Mouse (Mus musculus): ENCODE results near the gene Phf24.
"Not testable (repeated sequence)": the region's sequence is repeated elsewhere in the genome, so short reads cannot be mapped to it uniquely, and the experiment has no call there.

Phf24 gene

DNA sequence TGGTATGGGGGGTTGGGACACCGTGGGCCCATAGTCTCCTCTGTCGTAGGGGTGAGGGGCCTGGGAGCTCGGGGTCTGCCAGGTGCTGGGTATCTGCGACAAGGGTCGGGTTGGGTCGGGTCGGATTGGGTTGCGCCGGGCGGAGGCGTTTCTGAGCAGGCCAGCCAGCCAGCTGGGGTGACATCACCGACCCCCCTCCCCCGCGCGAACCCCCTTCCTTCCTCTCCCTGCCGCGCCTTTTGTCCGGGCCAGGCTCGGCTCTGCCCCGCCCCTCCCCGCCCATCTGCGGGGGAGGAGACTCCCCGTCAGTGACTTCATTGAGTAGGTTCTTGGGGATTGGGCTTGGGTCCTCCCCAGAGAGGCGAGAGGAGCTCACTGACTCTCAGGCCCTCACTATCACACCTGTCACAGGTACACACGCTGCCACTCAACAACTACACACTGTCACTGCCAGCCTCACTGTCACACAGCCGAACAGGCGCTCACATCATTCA lies 33.7 kb downstream of the Phf24 start:
- peak; percentile 91 for DNase-seq (ENCODE audit: low read depth, low spot score)

DNA sequence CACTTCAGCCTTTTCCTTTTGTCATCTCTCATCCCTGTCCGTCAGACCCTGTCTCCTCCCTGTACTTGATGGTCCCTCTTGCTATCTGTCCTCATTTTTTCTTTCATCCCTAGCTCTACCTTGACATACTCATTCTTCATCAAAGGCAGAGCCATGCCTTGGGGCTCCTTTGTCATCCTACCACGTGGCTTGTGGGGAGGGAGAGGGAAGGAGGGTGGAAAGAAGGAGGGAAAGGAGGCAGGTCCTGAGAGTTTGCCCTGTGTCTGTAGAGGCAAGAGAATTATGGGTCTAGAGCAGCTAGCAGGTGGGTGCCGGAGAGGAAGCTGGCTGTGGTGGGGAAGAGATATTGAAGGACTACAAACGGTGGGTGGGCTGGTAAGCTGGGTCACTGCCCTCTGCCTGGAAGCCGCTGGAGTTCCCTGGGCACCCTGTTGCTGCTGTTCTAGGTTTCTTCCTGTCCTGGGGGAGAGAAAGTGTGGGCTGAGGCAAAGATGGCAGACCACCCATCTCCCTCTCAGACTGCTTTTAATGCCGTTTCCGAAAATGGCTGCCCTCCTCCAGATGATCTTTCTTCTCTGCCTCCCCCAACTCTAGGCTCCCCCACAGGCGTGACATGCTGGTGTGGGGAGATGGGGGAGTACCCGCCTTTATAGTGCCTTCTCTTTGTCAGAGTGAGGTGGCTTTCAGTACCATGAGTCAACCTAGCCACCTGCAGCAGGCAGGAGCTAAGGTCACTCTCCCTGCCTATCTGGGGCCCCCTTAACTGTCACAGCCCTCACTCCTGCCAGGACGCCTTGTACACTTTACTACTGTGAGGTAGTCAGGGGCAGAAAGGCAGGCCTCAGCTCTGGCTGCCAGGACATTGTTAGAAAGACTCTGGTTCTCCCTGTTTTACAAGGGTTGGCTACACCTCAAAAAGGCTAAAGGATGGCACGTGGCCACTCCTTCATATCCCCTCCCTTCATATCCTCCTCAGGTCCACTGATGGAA lies 35.0 kb downstream of the Phf24 start:
- no peak for DNase-seq (ENCODE audit: low read depth, low spot score)

DNA sequence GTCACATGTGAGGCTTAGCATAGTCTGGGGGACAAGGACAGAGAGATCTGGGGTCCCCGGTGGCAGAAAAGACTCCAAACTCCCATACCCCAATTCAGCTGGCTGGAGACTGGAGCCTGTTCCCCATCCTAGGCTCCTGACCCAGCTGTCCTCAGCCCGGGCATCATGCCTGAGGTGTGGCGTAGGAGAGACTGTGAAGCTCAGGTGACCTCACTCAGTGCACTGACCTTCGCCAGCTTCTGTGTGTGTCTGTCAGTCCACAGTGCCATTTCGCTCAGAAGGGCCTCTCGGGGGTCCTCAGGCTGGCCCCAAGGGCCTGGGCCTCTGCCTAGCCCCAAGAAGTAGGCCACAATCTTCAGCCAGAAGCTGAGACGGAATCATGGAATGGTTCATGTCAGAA lies 36.1 kb downstream of the Phf24 start:
- no peak for DNase-seq (ENCODE audit: low read depth, low spot score)

DNA sequence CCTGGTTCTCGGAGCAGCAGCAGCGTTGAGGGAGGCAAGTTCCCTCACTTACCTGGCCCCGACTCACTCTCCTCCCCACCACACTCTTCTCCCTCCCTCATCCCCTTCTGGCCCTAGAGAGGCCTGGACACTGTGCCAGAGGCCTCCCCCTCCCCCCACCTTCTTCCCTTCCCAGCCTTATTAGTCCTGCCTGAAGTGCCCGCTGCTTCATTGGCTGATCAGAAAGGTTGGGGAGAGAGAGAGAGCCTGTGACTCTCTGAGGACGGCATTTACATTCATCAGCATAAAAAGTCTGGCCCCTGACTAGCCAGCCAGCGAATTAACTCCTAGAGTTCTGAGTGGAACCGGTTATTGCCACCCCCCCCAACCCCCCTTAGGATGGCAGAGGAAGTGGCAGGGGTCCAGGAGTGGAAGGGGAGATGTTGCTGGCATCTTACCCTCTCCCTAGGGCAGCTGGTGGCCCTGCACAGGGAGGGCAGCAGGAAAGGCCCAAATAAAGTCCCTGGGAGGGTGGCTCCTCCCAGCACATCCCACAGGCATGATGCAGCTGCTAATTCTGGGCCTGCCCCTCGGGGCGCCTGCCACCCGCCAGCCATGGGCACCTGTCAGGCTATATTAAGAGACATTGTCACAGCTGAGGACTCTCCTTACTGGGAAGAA lies 37.1 kb downstream of the Phf24 start:
- no peak for DNase-seq (ENCODE audit: low read depth, low spot score)

DNA sequence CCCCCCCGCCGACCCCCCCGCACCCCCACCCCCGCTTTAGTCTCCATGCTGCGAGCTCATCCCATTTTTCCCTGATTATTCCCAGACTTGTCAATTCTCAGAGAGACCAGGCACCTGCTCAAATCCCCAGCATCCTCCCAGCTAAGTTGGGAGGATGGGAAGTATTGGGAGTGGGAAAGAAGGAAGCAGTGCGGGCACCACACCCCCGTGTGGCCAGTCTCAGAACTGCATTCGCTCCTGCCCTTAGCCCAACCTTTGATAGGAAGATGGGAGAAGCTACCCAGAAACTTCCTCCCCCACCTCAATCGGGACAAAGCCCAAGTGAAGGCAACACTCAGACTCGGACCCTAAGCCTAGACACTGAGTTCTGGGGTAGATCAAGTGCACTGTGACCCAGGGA lies 37.8 kb downstream of the Phf24 start:
- DNase-seq (ENCODE audit: low read depth, low spot score) = no peak

DNA sequence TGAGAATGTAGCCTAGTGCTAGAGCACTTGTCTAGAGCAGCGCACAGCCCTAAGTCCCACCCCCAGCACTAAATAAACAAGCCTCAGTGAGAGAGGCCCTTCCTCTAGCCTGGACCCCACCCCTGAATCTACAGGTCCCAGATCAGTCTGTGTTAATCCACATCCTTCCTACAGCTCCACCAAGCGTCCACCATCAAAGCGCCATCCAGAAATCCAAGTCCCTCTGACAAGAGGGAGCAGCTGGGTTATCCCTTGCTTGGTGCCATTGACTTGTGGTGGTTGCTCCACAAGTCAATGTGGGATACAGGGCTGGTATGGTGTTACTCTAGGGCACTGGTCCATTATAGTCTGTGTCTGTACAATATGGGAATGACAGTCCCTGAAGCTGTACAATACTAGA lies 38.7 kb downstream of the Phf24 start:
- DNase-seq (ENCODE audit: low read depth, low spot score) = no peak

DNA sequence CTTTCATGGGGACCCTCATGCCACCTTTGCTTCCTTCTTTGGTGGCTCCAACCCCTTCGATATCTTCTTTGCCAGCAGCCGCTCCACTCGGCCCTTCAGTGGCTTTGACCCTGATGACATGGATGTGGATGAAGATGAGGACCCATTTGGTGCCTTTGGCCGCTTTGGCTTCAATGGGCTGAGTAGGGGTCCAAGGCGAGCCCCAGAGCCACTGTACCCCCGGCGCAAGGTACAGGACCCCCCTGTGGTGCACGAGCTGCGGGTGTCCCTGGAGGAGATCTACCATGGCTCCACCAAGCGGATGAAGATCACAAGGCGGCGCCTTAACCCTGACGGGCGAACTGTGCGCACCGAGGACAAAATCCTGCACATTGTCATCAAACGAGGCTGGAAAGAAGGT lies 40.1 kb downstream of the Phf24 start:
- DNase-seq (ENCODE audit: low read depth, low spot score) = no peak

DNA sequence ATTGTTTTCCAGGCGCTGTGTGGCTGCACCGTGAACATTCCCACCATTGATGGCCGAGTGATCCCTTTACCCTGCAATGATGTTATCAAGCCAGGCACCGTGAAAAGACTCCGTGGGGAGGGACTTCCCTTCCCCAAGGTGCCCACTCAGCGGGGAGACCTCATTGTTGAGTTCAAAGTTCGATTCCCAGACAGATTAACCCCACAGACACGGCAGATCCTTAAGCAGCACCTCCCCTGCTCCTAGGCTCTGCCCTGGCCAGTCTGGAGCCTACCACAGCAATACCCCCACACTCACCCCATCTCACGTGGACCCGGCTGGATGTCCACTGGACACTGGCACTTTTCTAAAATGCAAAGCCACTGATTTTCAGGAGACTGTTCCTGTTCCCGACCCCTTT lies 40.8 kb downstream of the Phf24 start:
- no peak for DNase-seq (ENCODE audit: low read depth, low spot score)

DNA sequence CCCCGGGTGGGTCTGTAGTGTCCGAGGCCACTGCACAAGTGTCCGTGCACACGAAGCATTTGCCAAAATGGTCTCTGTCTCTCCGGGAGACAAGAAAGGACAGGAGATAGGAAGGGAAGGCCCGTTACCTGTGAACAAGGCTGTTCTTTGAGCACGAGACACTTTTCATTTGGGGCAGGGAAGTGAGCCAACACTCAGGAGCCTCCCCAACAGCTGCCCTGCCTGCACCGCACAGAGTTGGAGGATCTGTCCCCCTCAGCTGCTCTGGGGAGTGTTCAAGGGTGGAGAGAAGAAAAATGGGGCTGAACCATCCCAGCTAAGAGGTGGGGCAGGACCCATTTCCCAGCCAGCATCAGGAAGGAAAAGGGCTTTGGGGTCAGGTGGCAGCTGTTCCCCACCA lies 41.5 kb downstream of the Phf24 start:
- DNase-seq (ENCODE audit: low read depth, low spot score) = no peak

DNA sequence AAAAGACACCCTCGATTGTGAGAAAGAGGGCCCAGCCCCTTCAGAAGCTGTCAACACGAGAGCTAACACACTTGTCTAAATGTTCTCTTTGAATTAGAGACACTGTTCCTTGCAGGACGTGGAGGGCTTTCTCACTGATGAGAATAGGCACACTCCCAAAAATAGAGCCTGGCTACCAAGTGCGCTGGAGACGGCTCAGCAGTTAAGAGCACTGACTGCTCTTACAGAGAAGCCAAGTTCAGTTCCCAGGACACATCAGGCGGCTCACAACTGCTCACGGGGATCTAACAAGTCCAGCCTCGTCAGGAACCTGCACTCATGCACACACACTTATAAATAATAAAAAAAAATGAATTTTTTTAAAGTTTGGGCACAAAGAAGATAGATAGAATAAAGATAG lies 42.5 kb downstream of the Phf24 start:
- DNase-seq (ENCODE audit: low read depth, low spot score) = no peak

DNA sequence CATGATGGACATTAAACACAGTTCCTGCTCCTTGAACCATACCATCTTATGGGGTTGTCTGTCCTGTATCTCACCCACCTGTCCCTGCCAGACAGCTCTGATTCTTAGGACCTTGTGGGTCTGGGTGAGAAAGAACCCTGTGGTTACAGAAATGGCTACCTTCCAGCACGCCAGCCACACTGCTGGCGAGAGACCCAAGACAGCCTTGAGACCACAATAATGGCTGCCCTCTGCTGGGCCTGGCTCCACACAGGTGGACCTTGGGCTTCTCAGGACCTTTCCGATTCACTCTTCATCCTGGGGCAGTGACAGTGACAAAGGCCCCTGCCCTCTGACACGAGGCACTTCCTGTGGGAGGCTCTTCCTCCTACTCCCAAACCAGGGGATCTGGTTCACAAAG lies 42.9 kb downstream of the Phf24 start:
- no peak for DNase-seq (ENCODE audit: low read depth, low spot score)

DNA sequence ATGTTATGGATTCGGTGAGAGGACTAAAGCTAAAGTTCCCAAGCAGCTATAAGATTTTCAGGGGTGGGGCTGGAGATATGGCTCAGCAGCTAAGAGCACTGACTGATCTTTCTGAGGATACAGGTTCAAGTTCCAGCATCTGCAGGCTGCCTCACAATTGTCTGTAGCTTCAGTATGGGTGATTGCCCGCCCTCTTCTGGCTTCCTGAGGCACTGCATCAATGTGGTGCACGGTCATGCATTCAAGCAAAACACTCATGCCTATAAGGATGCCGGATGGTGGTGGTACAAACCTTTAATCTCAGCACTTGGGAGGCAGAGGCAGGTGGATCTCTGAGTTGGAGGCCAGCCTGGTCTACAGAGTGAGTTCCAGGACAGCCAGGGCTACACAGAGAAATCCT lies 45.1 kb downstream of the Phf24 start:
- peak; percentile 71 for DNase-seq (ENCODE audit: low read depth, low spot score)

DNA sequence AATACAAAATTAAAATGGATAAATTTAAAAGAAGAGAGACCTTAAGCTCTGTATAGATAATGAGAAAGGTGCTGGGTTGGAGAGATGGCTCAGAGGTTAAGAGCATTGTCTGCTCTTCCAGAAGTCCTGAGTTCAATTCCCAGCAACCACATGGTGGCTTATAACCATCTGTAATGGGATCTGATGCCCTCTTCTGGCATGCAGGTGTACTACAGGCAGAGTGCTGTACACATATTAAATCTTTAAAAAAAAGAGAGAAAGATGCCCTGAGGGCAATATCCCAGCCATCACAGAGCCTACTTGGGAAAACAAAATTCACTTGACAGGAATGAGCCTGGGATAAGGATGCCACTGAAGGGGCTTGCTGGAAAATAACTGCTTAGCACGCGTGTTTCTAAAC lies 47.0 kb downstream of the Phf24 start:
- DNase-seq (ENCODE audit: low read depth, low spot score) = no peak

DNA sequence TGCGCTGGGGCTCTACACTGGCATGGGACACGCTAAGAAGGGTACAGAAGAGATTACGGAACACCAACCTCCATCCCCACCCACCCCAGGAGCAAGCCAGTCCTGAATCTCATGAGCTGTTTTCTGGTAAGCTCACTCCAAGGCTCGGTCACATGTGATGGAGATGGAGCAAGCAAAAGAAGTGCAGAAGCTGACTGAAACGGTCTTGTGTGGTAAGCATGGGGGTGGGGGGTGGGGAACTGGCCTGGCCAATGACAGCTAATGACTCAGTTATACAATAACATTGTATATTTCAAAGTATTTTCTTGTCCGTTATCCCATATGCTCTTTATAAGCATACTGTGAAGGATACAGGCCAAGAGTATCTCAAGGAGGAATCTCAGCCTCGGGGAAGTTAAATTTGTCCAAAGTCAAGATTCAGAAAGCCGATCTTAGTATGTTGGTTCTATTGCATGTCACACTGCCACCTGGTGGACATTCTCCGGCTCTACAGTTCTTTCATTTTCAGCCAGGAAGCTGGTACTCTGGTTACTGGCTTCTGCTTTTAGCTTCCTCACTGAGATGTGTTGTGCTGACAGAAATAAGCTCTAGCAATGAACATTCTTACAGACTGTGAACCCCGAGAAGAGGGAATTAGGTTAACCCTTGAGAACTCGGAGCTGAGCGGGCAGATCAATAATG lies 48.7 kb downstream of the Phf24 start:
- peak; percentile 87 for DNase-seq (ENCODE audit: low read depth, low spot score)

DNA sequence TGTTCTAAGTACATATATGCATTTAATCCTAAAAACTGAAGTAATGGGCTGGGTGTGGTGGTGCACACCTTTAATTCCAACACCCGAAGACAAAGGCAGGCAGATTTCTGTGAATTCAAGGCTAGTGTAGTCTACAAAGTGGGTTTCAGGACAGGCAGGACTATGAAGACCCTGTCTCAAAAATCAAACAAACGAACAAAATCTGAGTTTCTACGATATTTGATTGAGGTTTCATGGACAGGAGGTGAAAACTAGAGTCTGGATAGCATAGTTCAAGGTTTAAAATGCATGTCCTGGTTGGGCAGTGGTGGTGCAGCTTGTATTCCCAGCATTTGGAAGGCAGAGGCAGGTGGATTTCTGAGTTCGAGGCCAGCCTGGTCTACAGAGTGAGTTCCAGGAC lies 52.8 kb downstream of the Phf24 start, which contains the start of gene 1700022I11Rik:
Gene 1700022I11Rik, plus strand, starts transcription at position 301 of the 400 bp plus-strand sequence.
- no peak for DNase-seq (ENCODE audit: low read depth, low spot score)

DNA sequence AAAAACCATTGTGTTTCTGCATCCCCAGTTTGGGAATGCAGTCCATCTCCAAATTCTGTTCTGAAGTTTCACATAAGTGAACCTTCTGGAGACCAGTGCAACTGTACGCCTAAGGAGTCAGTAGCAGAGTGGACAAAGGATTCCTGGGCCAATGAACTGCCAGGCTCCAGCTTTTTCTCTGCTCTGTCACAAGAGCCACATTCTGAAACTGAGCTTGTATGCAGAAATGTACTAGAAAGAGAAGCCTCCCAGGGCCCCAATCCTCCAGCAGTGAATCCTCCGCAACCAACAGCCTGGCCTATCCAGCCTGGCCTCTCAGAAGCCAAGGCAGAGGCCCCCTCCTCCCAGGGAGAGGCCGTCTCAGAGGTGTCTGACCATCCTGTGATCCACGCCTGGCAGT lies 56.5 kb downstream of the Phf24 start:
- DNase-seq (ENCODE audit: low read depth, low spot score) = no peak

DNA sequence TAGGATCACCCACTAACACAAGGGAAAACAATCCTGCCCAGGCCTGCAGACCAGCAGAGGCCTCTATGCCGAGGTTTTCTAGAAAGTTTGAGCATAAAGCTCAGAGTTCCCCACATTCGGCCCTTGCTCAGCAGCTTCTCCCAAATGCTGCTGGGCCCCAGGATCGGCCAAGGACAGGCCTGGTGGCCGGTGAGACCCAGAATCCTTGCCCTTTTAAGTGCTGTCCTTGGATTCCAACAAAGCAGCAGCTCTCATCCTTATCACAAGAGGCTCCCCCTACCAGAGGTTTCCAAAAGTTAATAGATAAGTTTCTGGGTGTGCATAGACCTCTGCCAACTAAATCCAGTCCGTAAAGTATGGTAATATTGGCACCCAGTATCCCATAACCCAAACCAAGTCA lies 57.4 kb downstream of the Phf24 start:
- DNase-seq (ENCODE audit: low read depth, low spot score) = no peak

DNA sequence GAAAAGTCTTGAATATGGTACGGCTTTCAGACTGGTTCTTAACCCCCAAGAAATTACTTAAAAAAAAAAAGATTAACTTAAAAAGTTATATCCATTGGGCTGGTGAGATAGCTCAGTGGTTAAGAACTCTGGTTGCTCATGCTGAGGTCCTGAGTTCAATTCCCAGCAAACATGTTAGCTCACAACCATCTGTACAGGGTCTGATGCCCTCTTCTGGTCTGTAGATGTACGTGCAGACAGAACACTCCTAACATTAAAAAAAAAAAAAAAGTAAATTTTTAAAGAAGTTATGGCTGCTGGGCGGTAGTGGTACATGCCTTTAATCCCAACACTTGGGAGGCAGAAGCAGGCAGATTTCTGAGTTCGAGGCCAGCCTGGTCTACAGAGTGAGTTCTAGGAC lies 61.6 kb downstream of the Phf24 start:
- peak; percentile 39 for DNase-seq (ENCODE audit: low read depth, low spot score)

DNA sequence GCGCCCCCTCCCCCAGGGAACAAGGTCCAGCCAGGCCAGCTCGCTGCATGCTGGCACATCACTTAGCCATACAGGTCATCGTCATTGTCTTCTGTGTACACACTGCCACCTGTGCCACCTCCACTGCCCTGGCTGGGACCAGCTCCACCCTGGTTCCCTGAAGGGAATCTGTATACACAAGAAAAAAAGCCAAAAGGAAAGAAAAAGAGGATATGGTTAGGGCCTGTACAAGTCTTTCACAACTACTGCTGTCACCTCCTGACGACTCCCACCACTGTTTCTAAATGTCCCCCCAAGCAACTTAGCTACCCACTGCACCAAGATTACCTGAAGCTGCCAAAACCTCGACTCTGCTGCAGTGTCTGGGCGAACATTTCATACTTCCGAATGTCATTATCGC lies 64.0 kb downstream of the Phf24 start:
- DNase-seq (ENCODE audit: low read depth, low spot score) = not testable (repeated sequence)

DNA sequence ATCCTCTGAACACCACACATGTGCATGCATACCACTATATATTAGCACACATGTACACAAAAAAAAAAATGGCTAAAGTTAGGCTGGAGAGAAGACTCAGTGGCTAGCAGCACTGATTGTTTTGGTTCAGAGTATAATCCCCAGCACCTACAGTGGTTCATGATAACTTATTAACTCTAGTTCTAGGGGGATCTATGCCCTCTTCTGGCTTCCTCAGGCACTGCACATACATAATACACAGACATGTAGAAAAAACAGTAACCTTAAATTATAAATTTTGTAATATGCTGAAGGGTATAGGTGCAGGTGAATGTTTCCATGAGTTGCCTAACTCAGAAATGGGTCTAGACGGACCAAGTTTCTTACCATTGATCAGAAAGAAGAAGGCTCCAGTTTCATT lies 71.8 kb downstream of the Phf24 start:
- no peak for DNase-seq (ENCODE audit: low read depth, low spot score)
